Mouse (Mus musculus) heart, embryonic 15.5 days (tissue): Measurements from ENCODE around the gene Dtx2. TPM values are rescaled to one million over a fixed set of nuclear protein-coding genes. Genes with fewer than 3 reads are reported as not detected.

Experiments used
- ATAC-seq: fragments of 200-750 bp; cut with Nextera tagmentation; replicated peaks from 2 replicates; pipeline ENCODE4 v1.8.0; 2017; ENCODE audit warnings: low read depth, moderate TSS enrichment; ENCODE audit not compliant: insufficient number of reproducible peaks, insufficient read depth, low FRiP score
- H3K27ac ChIP-seq: fragments of 300-500 bp; sonication (generic); 2 replicates; pipeline ENCODE4 v1.5.1; 2015; ENCODE audit warnings: mild to moderate bottlenecking, inconsistent platforms
- H3K27me3 ChIP-seq: fragments of 300-500 bp; sonication (generic); 2 replicates; pipeline ENCODE4 v1.6.1; 2015; ENCODE audit warnings: inconsistent platforms
- H3K36me3 ChIP-seq: fragments of 300-500 bp; sonication (generic); 2 replicates; pipeline ENCODE4 v1.6.1; 2015; ENCODE audit warnings: mild to moderate bottlenecking, inconsistent platforms
- H3K4me1 ChIP-seq: fragments of 300-500 bp; sonication (generic); replicated peaks from 2 replicates; pipeline ENCODE4 v1.6.1; 2015; ENCODE audit warnings: inconsistent platforms
- H3K4me2 ChIP-seq: fragments of 300-500 bp; sonication (generic); 2 replicates; pipeline ENCODE4 v1.6.1; 2015; ENCODE audit warnings: inconsistent platforms, mild to moderate bottlenecking, moderate library complexity
- H3K4me3 ChIP-seq: fragments of 300-500 bp; sonication (generic); 2 replicates; pipeline ENCODE4 v1.5.1; 2015; ENCODE audit warnings: mild to moderate bottlenecking, inconsistent platforms
- H3K9ac ChIP-seq: fragments of 300-500 bp; sonication (generic); 2 replicates; pipeline ENCODE4 v1.6.1; 2015; ENCODE audit warnings: mild to moderate bottlenecking, inconsistent platforms
- H3K9me3 ChIP-seq: fragments of 300-500 bp; sonication (generic); replicated peaks from 2 replicates; pipeline ENCODE4 v1.6.1; 2016; ENCODE audit warnings: inconsistent platforms
- WGBS: fragments of 180-500 bp; shearing (Covaris S2); methylation state at CpG from one replicate; pipeline ENCODE4 v1.1.7; 2015; ENCODE audit warnings: mixed read lengths; 5-methylcytosine and 5-hydroxymethylcytosine counted together
- polyA plus RNA-seq: library from polyadenylated mRNA; unstranded; fragments of >200 nt; fragmentation: Nextera tagmentation; extraction: Ambion mirVana; gene quantifications from 2 replicates; pipeline ENCODE4 v1.2.1, GENCODE M21; 2015

The Dtx2 gene
- polyA plus RNA-seq, 1 experiment from 2014 or later, result 18.5 TPM

GRCm38 (mm10) chr5:136073051-136073450 lies 78.5 kb downstream of the Dtx2 start:
- no peak for ATAC-seq
- Histone ChIP-seq H3K4me3 (no peak overlapping the region), H3K27me3 (peaks cover 3% of the 10 kb centered on the region; the same call in 1 of the 2 replicates), H3K27ac (no peak overlapping the region), H3K4me1 (0 out of 2 replicates have a peak, but pooled peaks cover 7% of the 10 kb centered on the region), H3K9ac (no peak overlapping the region), H3K4me2 (no peak overlapping the region), H3K9me3 (no peaks in the 10 kb centered on the region), H3K36me3 (no peaks in the 10 kb centered on the region)
- WGBS, result 50% methylated on average over 6 of the region's 6 CpGs

GRCm38 (mm10) chr5:136073526-136073925 lies 78.9 kb downstream of the Dtx2 start:
- H3K4me1 ChIP-seq, result 0 out of 2 replicates have a peak, but pooled peaks cover 7% of the 10 kb centered on the region
- no peak overlapping the region for H3K4me3 ChIP-seq
- H3K27ac ChIP-seq, result no peak overlapping the region
- H3K9ac ChIP-seq, result no peak overlapping the region
- no peaks in the 10 kb centered on the region for H3K36me3 ChIP-seq
- ATAC-seq, result no peak
- H3K4me2 ChIP-seq, result no peak overlapping the region
- H3K9me3 ChIP-seq, result no peaks in the 10 kb centered on the region
- H3K27me3 ChIP-seq, result no peaks in the 10 kb centered on the region
- whole genome bisulfite sequencing, result 65% methylated on average over 11 of the region's 11 CpGs

GRCm38 (mm10) chr5:136075076-136075475 lies 80.5 kb downstream of the Dtx2 start:
- Histone ChIP-seq H3K4me3 (no peak overlapping the region), H3K9me3 (no peaks in the 10 kb centered on the region), H3K27me3 (no peaks in the 10 kb centered on the region), H3K9ac (no peak overlapping the region), H3K36me3 (no peaks in the 10 kb centered on the region), H3K4me2 (no peak overlapping the region), H3K27ac (no peak overlapping the region), H3K4me1 (0 out of 2 replicates have a peak, but pooled peaks cover 7% of the 10 kb centered on the region)
- ATAC-seq, result no peak
- WGBS, result 68% methylated on average over 5 of the region's 5 CpGs

- Histone ChIP-seq H3K27ac (no peak overlapping the region), H3K27me3 (no peaks in the 10 kb centered on the region), H3K4me1 (0 out of 2 replicates have a peak, but pooled peaks cover 7% of the 10 kb centered on the region), H3K4me3 (no peak overlapping the region), H3K4me2 (no peak overlapping the region), H3K9ac (no peak overlapping the region), H3K36me3 (no peaks in the 10 kb centered on the region), H3K9me3 (no peaks in the 10 kb centered on the region)
- WGBS, result 35% methylated on average over 7 of the region's 7 CpGs
- no peak for ATAC-seq
Measured at GRCm38 (mm10) chr5:136076284-136076683, 81.7 kb downstream of the Dtx2 start.

- Histone ChIP-seq H3K36me3 (no peaks in the 10 kb centered on the region), H3K9ac (no peak overlapping the region), H3K4me3 (no peak overlapping the region), H3K4me2 (no peak overlapping the region), H3K4me1 (0 out of 2 replicates have a peak, but pooled peaks cover 7% of the 10 kb centered on the region), H3K27ac (no peak overlapping the region), H3K9me3 (no peaks in the 10 kb centered on the region), H3K27me3 (no peaks in the 10 kb centered on the region)
- 59% methylated on average over 9 of the region's 9 CpGs for WGBS
- ATAC-seq, result no peak
Measured at GRCm38 (mm10) chr5:136077001-136077550, 82.5 kb downstream of the Dtx2 start.

GRCm38 (mm10) chr5:136078136-136078535 lies 83.5 kb downstream of the Dtx2 start:
- H3K4me2 ChIP-seq, result no peak overlapping the region
- 87% methylated on average over 5 of the region's 5 CpGs for WGBS
- H3K9me3 ChIP-seq, result no peaks in the 10 kb centered on the region
- H3K4me1 ChIP-seq, result peaks cover 7% of the 10 kb centered on the region; the same call in 1 of the 2 replicates
- H3K9ac ChIP-seq, result no peak overlapping the region
- no peak overlapping the region for H3K27ac ChIP-seq
- ATAC-seq, result no peak
- H3K27me3 ChIP-seq, result no peaks in the 10 kb centered on the region
- no peak overlapping the region for H3K4me3 ChIP-seq
- no peaks in the 10 kb centered on the region for H3K36me3 ChIP-seq

- WGBS, result 73% methylated on average over 4 of the region's 4 CpGs
- peaks cover 18% of the 10 kb centered on the region for H3K4me1 ChIP-seq
- peaks cover 27% of the 10 kb centered on the region for H3K27me3 ChIP-seq
- H3K9me3 ChIP-seq, result no peaks in the 10 kb centered on the region
- no peak overlapping the region for H3K9ac ChIP-seq
- H3K4me3 ChIP-seq, result no peak overlapping the region
- ATAC-seq, result no peak
- H3K4me2 ChIP-seq, result no peak overlapping the region
- H3K36me3 ChIP-seq, result no peaks in the 10 kb centered on the region
- no peak overlapping the region for H3K27ac ChIP-seq
Measured at GRCm38 (mm10) chr5:136082345-136082744, 87.7 kb downstream of the Dtx2 start.

Other genes starting within 250 kb of the Dtx2 start
- gene Styxl1, start 216.4 kb upstream of the Dtx2 start, polyA plus RNA-seq, result 0.39 and 0.41 TPM in 2 replicates
- gene Mdh2, start 216.3 kb upstream of the Dtx2 start, polyA plus RNA-seq, result 1,014 and 1,128 TPM in 2 replicates
- gene Srrm3, start 187.9 kb upstream of the Dtx2 start, polyA plus RNA-seq, result 0.18 and 0.33 TPM in 2 replicates
- gene Hspb1, start 106.9 kb upstream of the Dtx2 start, polyA plus RNA-seq, result 743 and 952 TPM in 2 replicates
- gene Ywhag, start 60.2 kb upstream of the Dtx2 start, polyA plus RNA-seq, result 150 and 166 TPM in 2 replicates
- 0.44 and 0.86 TPM in 2 replicates for gene Ssc4d, start 20.3 kb upstream of the Dtx2 start, polyA plus RNA-seq
- gene Zp3, start 14.7 kb upstream of the Dtx2 start, polyA plus RNA-seq, result not detected in 2 replicates
- gene Upk3b, start 43.7 kb downstream of the Dtx2 start, polyA plus RNA-seq, result 27.8 and 36.5 TPM in 2 replicates
- gene Upk3bl, start 59.7 kb downstream of the Dtx2 start, polyA plus RNA-seq, result 0.68 and 2.6 TPM in 2 replicates
- 1.4 and 3.6 TPM in 2 replicates for gene Rasa4, start 89.1 kb downstream of the Dtx2 start, polyA plus RNA-seq
- 135 and 140 TPM in 2 replicates for gene Polr2j, start 121.8 kb downstream of the Dtx2 start, polyA plus RNA-seq
- 15.1 and 22.5 TPM in 2 replicates for gene Lrwd1, start 141.3 kb downstream of the Dtx2 start, polyA plus RNA-seq
- gene Alkbh4, start 141.3 kb downstream of the Dtx2 start, polyA plus RNA-seq, result 10.2 and 13.1 TPM in 2 replicates
- 1.9 and 4.5 TPM in 2 replicates for gene Orai2, start 175.9 kb downstream of the Dtx2 start, polyA plus RNA-seq
- 33.6 and 34.6 TPM in 2 replicates for gene Prkrip1, start 204.2 kb downstream of the Dtx2 start, polyA plus RNA-seq